Mouse (Mus musculus) heart, postnatal 0 days (tissue): Measurements from ENCODE around the gene Mgll.

Experiments used
- CTCF ChIP-seq: IDR thresholded peaks from 2 replicates; pipeline ENCODE4 v1.5.1; 2016; ENCODE audit warnings: antibody characterized with exemption, control low read depth, low read depth
- EP300 ChIP-seq: IDR thresholded peaks from 2 replicates; pipeline ENCODE4 v1.6.1; 2016; ENCODE audit warnings: antibody characterized with exemption, low read depth

GRCm38 (mm10) chr6:88815036-88815435, 90.8 kb downstream of the Mgll start:
- TF ChIP-seq CTCF (no peak), EP300 (no peak)
